Mouse (Mus musculus): ENCODE data around the gene Specc1. TPM values are rescaled to one million over a fixed set of nuclear protein-coding genes. Genes with fewer than 3 reads are reported as not detected.
A peak's percentile ranks its signal among the peaks of the same experiment; 100 is the strongest.

The Specc1 gene
- total RNA-seq (2021), result 10 to 100 TPM; 69.6 to 74.4 TPM
- long read RNA-seq, experiment 1, transcript Specc1-212 (8 exons, 2,932 nt), result major isoform, 21 of 42 reads
- long read RNA-seq, experiment 1, partial matches to known transcripts, result 5 of 42 reads
- long read RNA-seq, experiment 1, other reads (novel, unspliced or antisense), result 15 of 42 reads
- long read RNA-seq, experiment 2, full-length matches to known transcripts, result 14 of 35 reads
- long read RNA-seq, experiment 2, partial matches to known transcripts, result 8 of 35 reads
- long read RNA-seq, experiment 2, other reads (novel, unspliced or antisense), result 13 of 35 reads

- TF ChIP-seq CTCF (IDR thresholded peaks at IDR 0.05), result peak; percentile 98
- Histone ChIP-seq H3K27ac (peak within 1 kb of the TSS; percentile 94), H3K4me3 (peak within 1 kb of the TSS; percentile 96)
- intact Hi-C loops (cut with DNase I), result no loop called here
- DNase-seq (ENCODE audit: extremely low spot score in 1 of 2, low spot score in 2 of 2), result peak; percentile 94 to 99
Measured at GRCm38 (mm10) chr11:61956572-61957295, at the start of gene Specc1. Gene Specc1, plus strand, starts transcription at chr11:61956763.

DNA sequence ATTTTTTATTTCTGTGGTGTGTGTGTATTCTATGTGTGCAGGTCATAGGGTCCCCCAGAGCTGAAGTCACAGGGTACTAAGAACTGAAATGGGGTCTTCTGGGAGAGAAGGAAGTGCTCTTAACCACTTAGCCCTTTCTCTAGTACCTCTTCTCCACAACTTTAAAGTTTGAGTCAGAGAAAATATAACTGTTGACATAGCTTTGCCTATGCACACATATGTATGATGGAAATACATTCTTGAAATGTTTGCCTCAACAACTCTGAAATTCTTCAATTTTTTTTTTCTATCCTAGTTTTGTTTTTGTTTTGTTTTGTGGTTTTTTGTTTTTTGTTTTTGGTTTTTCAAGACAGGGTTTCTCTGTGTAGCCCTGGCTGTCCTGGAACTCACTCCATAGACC is 48.2 kb upstream of the Specc1 start:
- intact Hi-C loops (cut with DNase I), result no loop called here
- Histone ChIP-seq H3K27ac (no peak overlapping the region), H3K4me3 (no peak overlapping the region)
- no peak for DNase-seq (ENCODE audit: extremely low spot score in 1 of 2, low spot score in 2 of 2)
- TF ChIP-seq CTCF (IDR thresholded peaks at IDR 0.05), result no peak

DNA sequence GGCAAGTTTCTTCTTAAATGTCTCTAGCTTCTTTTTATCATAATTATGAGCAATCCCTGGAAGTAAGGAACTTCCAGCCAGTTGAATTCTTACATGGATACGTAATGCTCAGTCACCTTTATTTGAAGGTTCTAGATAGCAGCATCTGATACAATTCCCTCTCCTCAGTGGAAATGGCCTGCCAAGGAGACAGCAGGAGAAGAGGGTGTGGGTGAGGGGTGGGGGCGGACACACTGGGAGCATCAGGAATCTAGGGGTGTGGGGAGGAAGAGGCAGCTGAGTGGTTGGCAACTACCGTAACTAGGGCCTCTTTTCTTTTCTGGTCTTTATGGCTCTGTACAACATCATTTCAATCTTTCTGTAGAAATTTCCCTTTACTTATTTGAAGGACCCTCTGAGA is 36.9 kb upstream of the Specc1 start:
- intact Hi-C loops (cut with DNase I), result no loop called here
- H3K4me3 ChIP-seq, result no peak overlapping the region
- no peak for TF ChIP-seq CTCF (IDR thresholded peaks at IDR 0.05)
- no peak overlapping the region for H3K27ac ChIP-seq
- no peak for DNase-seq (ENCODE audit: extremely low spot score in 1 of 2, low spot score in 2 of 2)

GRCm38 (mm10) chr11:61923309-61923708 is 33.3 kb upstream of the Specc1 start:
- intact Hi-C loops (cut with DNase I), result no loop called here
- DNase-seq (ENCODE audit: extremely low spot score in 1 of 2, low spot score in 2 of 2), result no peak
- Histone ChIP-seq H3K4me3 (no peak overlapping the region), H3K27ac (no peak overlapping the region; the same call in 1 of the 2 replicates)
- TF ChIP-seq CTCF (IDR thresholded peaks at IDR 0.05), result no peak

DNA sequence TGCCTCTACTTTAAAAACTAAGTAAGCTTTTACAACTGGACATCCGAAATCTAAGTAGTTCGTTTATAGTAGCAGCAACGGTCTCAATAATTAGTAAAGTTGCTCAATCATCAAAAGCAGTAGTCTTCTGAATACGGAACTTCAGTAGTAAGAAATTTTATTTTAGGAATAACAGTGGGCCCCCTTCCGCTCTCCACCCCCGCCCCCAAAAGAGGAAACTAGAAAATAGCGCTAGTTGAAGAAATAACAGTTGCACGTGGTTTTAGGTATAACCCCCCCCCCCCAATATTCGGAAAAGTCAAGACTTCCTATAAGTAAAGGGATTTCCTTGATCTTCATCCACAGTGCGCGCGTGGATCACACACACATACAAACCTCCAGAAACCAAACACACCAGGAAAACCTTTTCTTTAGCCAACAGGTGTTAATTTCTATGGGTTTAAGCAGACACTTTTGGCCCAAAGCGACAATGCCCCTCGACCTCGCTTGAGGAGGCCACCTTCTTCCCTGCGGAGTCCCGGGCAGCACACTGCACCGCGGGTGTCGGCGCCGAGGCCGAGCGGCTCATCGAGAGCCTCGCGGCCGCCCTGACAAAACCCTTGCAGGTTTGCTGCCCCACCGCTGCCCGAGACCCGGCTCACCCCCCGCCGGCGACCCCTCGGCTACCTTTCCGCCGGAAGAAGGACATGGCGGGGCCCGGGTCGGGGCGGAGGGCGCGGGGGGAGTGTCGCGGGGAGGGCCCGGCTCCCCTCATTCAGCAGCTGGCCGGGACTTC is 27.1 kb upstream of the Specc1 start:
- Histone ChIP-seq H3K4me3 (peak overlapping the region; percentile 96), H3K27ac (peak overlapping the region; percentile 99)
- intact Hi-C loops (cut with DNase I), result loop anchor here (5.0 kb wide), 1 partner anchor 353 kb away; the partner anchor contains the start of genes Ttc19 and Zswim7
- no peak for TF ChIP-seq CTCF (IDR thresholded peaks at IDR 0.05)
- no peak for DNase-seq (ENCODE audit: extremely low spot score in 1 of 2, low spot score in 2 of 2)

DNA sequence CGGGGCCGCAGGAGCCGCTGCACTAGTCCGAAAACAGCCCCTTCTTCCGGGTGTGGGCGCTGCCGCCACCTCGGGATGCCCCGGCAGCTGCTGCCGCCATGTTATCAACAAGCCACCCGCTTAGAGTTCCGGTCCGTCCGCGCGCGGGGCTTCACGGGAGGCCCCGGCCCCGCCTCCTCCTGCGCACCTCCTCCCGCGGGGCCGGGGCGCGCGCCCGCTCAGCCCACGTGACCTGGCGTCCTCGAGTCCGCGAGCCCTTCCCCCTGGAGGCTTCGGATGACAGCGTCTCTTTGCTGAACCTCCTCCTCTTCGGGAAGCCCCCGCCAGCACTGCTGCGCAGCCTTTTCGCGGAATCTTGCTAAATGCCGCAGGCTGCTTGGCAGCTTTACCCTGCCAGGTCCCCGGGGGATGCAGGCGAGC is 26.5 kb upstream of the Specc1 start, which contains the start of gene Akap10:
Gene Akap10 (minus strand): TSS at position 155 of the 420 bp plus-strand sequence.
- Histone ChIP-seq H3K4me3 (peak within 1 kb of the TSS; percentile 96), H3K27ac (peak within 1 kb of the TSS; percentile 99)
- peak; percentile 95 to 96 for DNase-seq (ENCODE audit: extremely low spot score in 1 of 2, low spot score in 2 of 2)
- intact Hi-C loops (cut with DNase I), result loop anchor here (5.0 kb wide), 1 partner anchor 352 kb away; the partner anchor contains the start of genes Ttc19 and Zswim7
- TF ChIP-seq CTCF (IDR thresholded peaks at IDR 0.05), result no peak; the same call in 1 of the 2 replicates

DNA sequence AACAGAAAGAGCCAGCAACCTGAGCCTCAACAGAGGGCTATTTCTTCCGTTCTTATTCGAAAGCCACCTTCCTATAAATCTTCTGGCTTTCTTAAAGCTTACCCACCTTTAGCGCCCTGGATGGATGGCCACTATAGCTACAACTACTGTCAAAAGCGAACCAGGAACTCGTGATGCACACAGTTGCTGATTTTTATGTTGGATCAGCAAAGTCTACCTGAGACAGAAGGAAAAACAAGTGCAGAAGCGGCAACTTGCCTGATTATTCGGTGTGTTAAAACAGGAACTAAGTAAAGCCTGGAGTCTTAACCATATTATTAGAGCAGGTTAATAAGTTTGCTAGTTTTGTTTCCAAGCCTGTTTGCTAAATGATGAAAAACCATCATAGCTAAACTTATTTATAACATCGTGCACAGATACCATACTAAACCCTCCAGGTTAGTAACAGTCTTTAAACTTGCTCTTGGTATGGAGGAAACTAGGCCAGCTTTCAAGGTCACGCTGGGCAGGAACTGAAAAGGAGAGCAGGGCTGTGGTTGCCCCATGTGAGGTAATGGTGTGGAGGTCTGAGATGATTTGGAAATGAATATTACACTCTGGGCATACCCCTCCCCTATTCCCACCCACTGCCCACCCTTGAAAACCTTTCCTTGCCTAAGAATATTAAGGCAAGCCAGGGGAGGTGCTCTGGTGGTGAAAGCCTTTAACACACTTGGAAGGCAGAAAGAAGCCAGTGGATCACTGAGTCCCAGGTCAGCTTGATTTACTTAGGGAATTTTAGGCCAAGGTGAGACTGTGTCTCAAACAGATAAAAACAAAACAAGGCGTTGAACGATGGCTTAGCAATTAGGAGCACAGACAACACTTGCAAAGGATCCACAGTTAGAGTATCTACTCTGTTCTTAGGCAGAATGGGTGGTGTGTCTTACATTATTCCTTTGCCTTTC is 25.6 kb upstream of the Specc1 start:
- TF ChIP-seq CTCF (IDR thresholded peaks at IDR 0.05), result no peak
- intact Hi-C loops (cut with DNase I), result loop anchor here (5.0 kb wide), 1 partner anchor 351 kb away; the partner anchor contains the start of genes Ttc19 and Zswim7
- Histone ChIP-seq H3K4me3 (peak overlapping the region; percentile 96), H3K27ac (peak overlapping the region; percentile 99)
- no peak for DNase-seq (ENCODE audit: extremely low spot score in 1 of 2, low spot score in 2 of 2)

- no peak for TF ChIP-seq CTCF (IDR thresholded peaks at IDR 0.05)
- no peak for DNase-seq (ENCODE audit: extremely low spot score in 1 of 2, low spot score in 2 of 2)
- intact Hi-C loops (cut with DNase I), result no loop called here
Measured at GRCm38 (mm10) chr11:61937761-61938160, 18.8 kb upstream of the Specc1 start.

GRCm38 (mm10) chr11:61942903-61943302 is 13.7 kb upstream of the Specc1 start:
- no peak overlapping the region for H3K4me3 ChIP-seq
- no peak for TF ChIP-seq CTCF (IDR thresholded peaks at IDR 0.05)
- H3K27ac ChIP-seq, result no peak overlapping the region
- DNase-seq (ENCODE audit: extremely low spot score in 1 of 2, low spot score in 2 of 2), result no peak
- intact Hi-C loops (cut with DNase I), result no loop called here

More at GRCm38 (mm10) chr11:61937761-61938160, 18.8 kb upstream of the Specc1 start:
- no peak overlapping the region for H3K4me3 ChIP-seq
- no peak overlapping the region for H3K27ac ChIP-seq

DNA sequence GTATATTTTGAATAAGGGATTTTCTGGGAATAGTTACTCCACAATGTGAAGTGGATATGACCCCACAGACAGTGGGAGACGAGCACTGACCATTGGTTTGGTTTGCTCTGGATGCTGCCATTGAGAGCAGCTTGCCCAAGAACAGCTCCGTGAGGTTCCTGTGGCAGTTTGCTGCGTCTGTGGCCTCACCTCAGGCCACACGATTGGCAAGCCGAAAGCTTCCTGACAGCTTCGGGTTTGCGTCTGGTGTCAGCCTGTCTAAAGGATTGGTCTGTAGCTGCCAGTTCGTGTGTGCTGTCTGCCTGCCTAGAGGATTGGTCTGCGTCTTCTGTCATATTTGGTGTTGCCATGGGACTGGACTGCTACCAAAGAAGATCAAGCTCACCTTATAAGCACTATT is 12.1 kb upstream of the Specc1 start:
- Histone ChIP-seq H3K4me3 (no peak overlapping the region), H3K27ac (no peak overlapping the region)
- TF ChIP-seq CTCF (IDR thresholded peaks at IDR 0.05), result no peak
- no peak for DNase-seq (ENCODE audit: extremely low spot score in 1 of 2, low spot score in 2 of 2)
- intact Hi-C loops (cut with DNase I), result no loop called here

DNA sequence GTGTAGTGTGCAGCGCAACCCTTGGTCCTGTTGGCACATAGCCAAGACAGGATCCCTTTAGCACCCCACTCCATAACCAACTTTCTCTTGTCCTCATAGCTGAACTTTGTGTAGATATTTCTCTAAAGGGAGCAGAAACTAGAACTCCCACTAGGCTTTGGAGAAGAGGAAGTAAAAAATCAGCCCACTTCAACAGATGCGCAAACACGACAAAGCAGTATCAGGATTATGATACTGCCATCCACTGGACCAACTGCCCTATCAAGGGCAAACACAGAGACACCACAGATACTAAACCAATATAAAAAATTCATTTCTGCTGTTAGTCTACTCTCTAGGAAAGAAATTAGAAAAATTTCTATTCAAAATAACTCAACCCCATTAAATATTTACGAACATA is 10.0 kb upstream of the Specc1 start:
- intact Hi-C loops (cut with DNase I), result no loop called here
- TF ChIP-seq CTCF (IDR thresholded peaks at IDR 0.05), result no peak

More for the DNA sequence above, 10.0 kb upstream of the Specc1 start:
- Histone ChIP-seq H3K27ac (no peak overlapping the region), H3K4me3 (no peak overlapping the region)
- DNase-seq (ENCODE audit: extremely low spot score in 1 of 2, low spot score in 2 of 2), result no peak

Data from left cerebral cortex, adult 2 months (tissue).